Mouse (Mus musculus): Measurements from ENCODE around the gene Dbr1. TPM values are rescaled to one million over a fixed set of nuclear protein-coding genes. Genes with fewer than 3 reads are reported as not detected.

The Dbr1 gene
- total and polyA plus RNA-seq, 3 experiments, result 33.9 to 57.5 (median 41.4) TPM

DNA sequence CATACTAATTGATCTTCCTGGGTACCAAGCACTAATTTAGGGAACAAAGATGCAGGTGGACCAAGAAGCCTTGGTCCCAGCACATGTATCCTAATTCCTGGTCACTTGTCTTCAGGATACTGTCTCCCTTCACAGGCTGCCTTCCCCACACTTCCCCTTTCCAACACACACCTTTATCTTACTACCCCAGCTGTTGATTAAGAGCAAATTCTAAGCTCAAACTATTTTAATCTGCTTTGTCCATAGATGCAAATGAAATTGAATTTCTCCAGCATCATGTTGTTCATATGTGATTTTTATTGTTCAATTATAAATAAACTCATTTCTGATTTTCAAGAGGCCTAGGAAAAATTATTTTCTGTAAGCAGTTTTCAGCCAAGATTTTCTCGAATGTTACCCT, 46.4 kb downstream of the Dbr1 start (continued):
- TF ChIP-seq GABPA (IDR thresholded peaks at IDR 0.05; ENCODE audit: insufficient replicate concordance, low read depth, low read length) (no peak), PAX5 (IDR thresholded peaks at IDR 0.05; ENCODE audit: low read length) (no peak)

DNA sequence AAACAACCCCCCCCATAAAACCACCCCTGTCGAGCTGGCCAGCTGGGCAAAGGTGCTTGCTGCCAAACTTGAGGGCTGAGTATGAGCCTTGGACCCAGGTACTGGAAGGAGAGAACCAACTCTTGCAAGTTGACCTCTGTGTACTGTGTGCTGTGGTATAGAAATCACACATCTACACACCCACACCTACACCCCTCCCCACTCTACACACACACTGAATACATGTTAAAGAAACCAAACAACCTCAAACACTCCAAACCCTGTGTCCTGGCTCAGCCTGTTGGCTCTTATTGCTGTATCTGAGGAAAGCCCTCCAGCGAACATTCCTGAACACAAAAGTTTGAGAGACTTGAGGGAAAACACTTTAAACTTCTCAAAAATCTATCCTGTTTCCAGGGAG, 47.4 kb downstream of the Dbr1 start:
- TF ChIP-seq BHLHE40 (IDR thresholded peaks at IDR 0.05; ENCODE audit: low read depth, low read length) (no peak), MXI1 (IDR thresholded peaks at IDR 0.05; ENCODE audit: low read depth, low read length) (no peak), RCOR1 (conservative IDR thresholded peaks at IDR 0.05; ENCODE audit: low read depth, low read length) (no peak), TCF12 (IDR thresholded peaks at IDR 0.05; ENCODE audit: low read depth, low read length) (no peak), JUN (IDR thresholded peaks at IDR 0.05; ENCODE audit: insufficient read depth, low read depth, low read length) (no peak), NRF1 (IDR thresholded peaks at IDR 0.05; ENCODE audit: low read depth, low read length) (no peak)
- DNase-seq (ENCODE audit: extremely low read depth), result no peak
- no peaks in the 10 kb centered on the region for H3K36me3 ChIP-seq (replicated peaks in 1 of 2; ENCODE audit: control insufficient read depth in 1 of 2, insufficient read depth in 1 of 2, low read length in 1 of 2)
- no peak overlapping the region for H3K4me3 ChIP-seq (replicated peaks in 1 of 3; ENCODE audit: low read depth in 2 of 3, low read length in 2 of 3, poor library complexity in 1 of 3)
- H3K4me2 ChIP-seq (ENCODE audit: insufficient read depth, low read depth, poor library complexity, severe bottlenecking), result no peak overlapping the region
- no peaks in the 10 kb centered on the region for H3K9me3 ChIP-seq (replicated peaks; ENCODE audit: low read length)
- no peaks in the 10 kb centered on the region for H3K4me1 ChIP-seq (ENCODE audit: control insufficient read depth in 1 of 2, insufficient read depth in 2 of 2)
- no peak overlapping the region for H3K9ac ChIP-seq (ENCODE audit: insufficient read depth, low read depth)
- H3K79me2 ChIP-seq (replicated peaks; ENCODE audit: control insufficient read depth, extremely low read depth, insufficient read depth, poor library complexity, severe bottlenecking), result no peaks in the 10 kb centered on the region
- H3K27ac ChIP-seq (ENCODE audit: insufficient read depth, low read depth), result no peak overlapping the region
- no peaks in the 10 kb centered on the region for H3K27me3 ChIP-seq (replicated peaks)
- in situ Hi-C loops (cut with MboI; ENCODE audit: low pct_ligation_motif_present, low pct_unique_long_range_greater_than_20kb, low sequenced_read_pairs), result no loop called here
- dilution Hi-C loops (cut with MboI; ENCODE audit: extremely low pct_ligation_motif_present, extremely low pct_unique_long_range_greater_than_20kb, low sequenced_read_pairs), result no loop called here

DNA sequence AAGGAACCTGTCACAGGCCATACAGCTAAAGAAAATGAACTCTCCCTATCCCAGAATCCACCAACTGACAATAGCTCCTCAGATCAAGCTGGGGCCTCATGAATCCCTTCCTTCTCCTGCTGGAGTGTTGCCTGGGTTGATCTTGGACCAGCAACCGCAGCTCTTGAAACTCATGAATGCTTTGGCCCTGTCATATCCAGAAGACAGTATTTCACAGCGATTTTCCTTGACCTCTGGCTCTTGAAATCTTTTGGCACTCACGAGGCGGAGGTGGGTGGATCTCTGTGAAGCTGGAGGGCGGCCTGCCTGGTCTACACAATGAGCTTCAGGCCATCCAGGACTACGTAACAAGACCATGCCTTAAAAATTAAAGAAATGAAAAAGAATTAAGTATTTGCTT, 48.5 kb downstream of the Dbr1 start:
- dilution Hi-C loops (cut with MboI; ENCODE audit: extremely low pct_ligation_motif_present, extremely low pct_unique_long_range_greater_than_20kb, low sequenced_read_pairs) (no loop called here), in situ Hi-C loops (cut with MboI; ENCODE audit: low pct_ligation_motif_present, low pct_unique_long_range_greater_than_20kb, low sequenced_read_pairs) (no loop called here)
- no peaks in the 10 kb centered on the region for H3K4me1 ChIP-seq (ENCODE audit: control insufficient read depth in 1 of 2, insufficient read depth in 2 of 2)
- H3K4me2 ChIP-seq (ENCODE audit: insufficient read depth, low read depth, poor library complexity, severe bottlenecking), result no peak overlapping the region
- H3K79me2 ChIP-seq (replicated peaks; ENCODE audit: control insufficient read depth, extremely low read depth, insufficient read depth, poor library complexity, severe bottlenecking), result no peaks in the 10 kb centered on the region
- H3K4me3 ChIP-seq (replicated peaks in 1 of 3; ENCODE audit: low read depth in 2 of 3, low read length in 2 of 3, poor library complexity in 1 of 3), result no peak overlapping the region
- no peaks in the 10 kb centered on the region for H3K27me3 ChIP-seq (replicated peaks)
- H3K36me3 ChIP-seq (replicated peaks in 1 of 2; ENCODE audit: control insufficient read depth in 1 of 2, insufficient read depth in 1 of 2, low read length in 1 of 2), result no peaks in the 10 kb centered on the region
- H3K27ac ChIP-seq (ENCODE audit: insufficient read depth, low read depth), result no peak overlapping the region
- no peak for TF ChIP-seq JUN (IDR thresholded peaks at IDR 0.05; ENCODE audit: insufficient read depth, low read depth, low read length)
- TF ChIP-seq ZKSCAN1 (IDR thresholded peaks at IDR 0.05; ENCODE audit: borderline replicate concordance, low read depth, low read length), result no peak
- TF ChIP-seq EP300 (IDR thresholded peaks at IDR 0.05; ENCODE audit: low read length), result no peak
- no peak for TF ChIP-seq E2F4 (IDR thresholded peaks at IDR 0.05; ENCODE audit: insufficient replicate concordance, low read depth, low read length)
- TF ChIP-seq RAD21 (IDR thresholded peaks at IDR 0.05; ENCODE audit: low read depth, low read length), result no peak
- TF ChIP-seq MAX (IDR thresholded peaks at IDR 0.05; ENCODE audit: low read length), result no peak
- no peak for TF ChIP-seq SIN3A (IDR thresholded peaks at IDR 0.05; ENCODE audit: low read length)
- no peak for TF ChIP-seq ZMIZ1 (IDR thresholded peaks at IDR 0.05; ENCODE audit: low read depth, low read length)
- no peak for TF ChIP-seq MEF2A (IDR thresholded peaks at IDR 0.05; ENCODE audit: borderline replicate concordance, low read depth, low read length)
- no peak for TF ChIP-seq HCFC1 (IDR thresholded peaks at IDR 0.05; ENCODE audit: low read depth, low read length)
- TF ChIP-seq MAFK (IDR thresholded peaks at IDR 0.05; ENCODE audit: insufficient replicate concordance, low read length), result no peak
- no peak for TF ChIP-seq JUND (conservative IDR thresholded peaks at IDR 0.05; ENCODE audit: low read depth, low read length)
- TF ChIP-seq CHD1 (IDR thresholded peaks at IDR 0.05; ENCODE audit: low read depth, low read length), result no peak
- TF ChIP-seq SMC3 (IDR thresholded peaks at IDR 0.05; ENCODE audit: low read depth, low read length), result no peak
- TF ChIP-seq KAT2A (IDR thresholded peaks at IDR 0.05; ENCODE audit: insufficient replicate concordance, low read length), result no peak
- TF ChIP-seq CHD2 (IDR thresholded peaks at IDR 0.05; ENCODE audit: low read length), result no peak
- no peak for TF ChIP-seq POLR2A (IDR thresholded peaks at IDR 0.05; ENCODE audit: low read depth, low read length)
- no peak for TF ChIP-seq ELF1 (IDR thresholded peaks at IDR 0.05; ENCODE audit: low read depth, low read length)
- no peak for DNase-seq (ENCODE audit: extremely low read depth)
- H3K9me3 ChIP-seq (replicated peaks; ENCODE audit: low read length), result no peaks in the 10 kb centered on the region
- H3K9ac ChIP-seq (ENCODE audit: insufficient read depth, low read depth), result no peak overlapping the region
